ENCODE assay signal across 27 mouse cellular contexts in the genomic region with DNA sequence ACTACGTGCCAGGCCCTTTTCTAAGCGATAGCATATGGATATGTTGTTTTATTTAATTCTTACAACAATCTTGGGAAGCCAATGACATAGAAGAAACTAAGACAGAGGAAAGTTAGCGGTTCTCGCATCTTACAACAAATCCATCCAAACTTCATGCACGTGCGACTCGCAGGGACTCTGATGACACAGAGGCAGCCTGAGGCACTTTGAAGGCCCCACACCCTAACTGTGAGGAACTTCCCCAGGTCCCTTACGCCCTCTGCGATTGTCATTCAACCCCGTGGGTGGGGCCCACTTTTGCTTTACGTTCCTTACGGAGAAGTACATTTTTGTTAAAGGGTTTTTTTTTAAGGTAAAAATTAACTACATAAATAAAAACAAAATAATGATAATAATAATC.
"Had no signal": no experiment of that assay in that cellular context is flagged by ENCODE, and none has a peak within 500 bp of the region (broad histone marks: within the 10 kb centered on the region; RNA-seq: fewer than 3 reads in every experiment).

No protein-coding gene starts in this region.

- ATAC-seq: hindbrain, postnatal 0 days; intestine, embryonic 16.5 days; liver, embryonic 12.5 days had no signal

- H3K27me3 ChIP-seq: heart, embryonic 13.5 days; heart, embryonic 15.5 days; hindbrain, embryonic 13.5 days; hindbrain, embryonic 15.5 days; kidney, embryonic 15.5 days; limb, embryonic 13.5 days; limb, embryonic 15.5 days; liver, embryonic 12.5 days had no signal

- H3K9ac ChIP-seq: heart, embryonic 13.5 days; heart, embryonic 15.5 days; hindbrain, embryonic 13.5 days; hindbrain, embryonic 15.5 days; kidney, embryonic 15.5 days; limb, embryonic 13.5 days; limb, embryonic 15.5 days; liver, embryonic 12.5 days; liver, embryonic 14.5 days had no signal

- H3K4me3 ChIP-seq: gastrocnemius, adult 2 months; heart, adult 2 months; heart, embryonic 13.5 days; heart, embryonic 15.5 days; hindbrain, embryonic 13.5 days; hindbrain, embryonic 15.5 days; kidney, embryonic 15.5 days; limb, embryonic 13.5 days; limb, embryonic 15.5 days; liver, embryonic 12.5 days had no signal

- H3K27ac ChIP-seq: gastrocnemius, adult 2 months; heart, adult 2 months; heart, embryonic 13.5 days; heart, embryonic 15.5 days; hindbrain, embryonic 15.5 days; hindbrain, postnatal 0 days; kidney, embryonic 15.5 days; kidney, postnatal 0 days; limb, embryonic 13.5 days; limb, embryonic 15.5 days; liver, embryonic 12.5 days; liver, embryonic 14.5 days had no signal

- H3K36me3 ChIP-seq: heart, embryonic 13.5 days; heart, embryonic 15.5 days; hindbrain, embryonic 13.5 days; hindbrain, embryonic 15.5 days; kidney, embryonic 15.5 days; limb, embryonic 13.5 days; limb, embryonic 15.5 days; liver, embryonic 12.5 days had no signal

- DNase-seq: gastrocnemius, adult 2 months; gastrocnemius, postnatal 10 days; gastrocnemius, postnatal 36 days; heart, adult 11 months; heart, adult 2 months; heart, postnatal 14 days; heart, postnatal 36 days; kidney, adult 11 months; kidney, adult 2 months; kidney, adult 9 months; kidney, postnatal 14 days; kidney, postnatal 36 days; layer of hippocampus, adult 9-11 months; layer of hippocampus, postnatal 36 days; left cerebral cortex, postnatal 4 days had no signal

- H3K9me3 ChIP-seq: heart, embryonic 13.5 days; heart, embryonic 15.5 days; hindbrain, embryonic 13.5 days; hindbrain, embryonic 15.5 days; kidney, embryonic 15.5 days; limb, embryonic 13.5 days; limb, embryonic 15.5 days; liver, embryonic 12.5 days had no signal

- H3K4me1 ChIP-seq: heart, embryonic 15.5 days; hindbrain, embryonic 15.5 days; kidney, embryonic 15.5 days; limb, embryonic 13.5 days; liver, embryonic 12.5 days had no signal
